Comparison of ENCODE assay signal across 30 mouse cellular contexts in the genomic region with DNA sequence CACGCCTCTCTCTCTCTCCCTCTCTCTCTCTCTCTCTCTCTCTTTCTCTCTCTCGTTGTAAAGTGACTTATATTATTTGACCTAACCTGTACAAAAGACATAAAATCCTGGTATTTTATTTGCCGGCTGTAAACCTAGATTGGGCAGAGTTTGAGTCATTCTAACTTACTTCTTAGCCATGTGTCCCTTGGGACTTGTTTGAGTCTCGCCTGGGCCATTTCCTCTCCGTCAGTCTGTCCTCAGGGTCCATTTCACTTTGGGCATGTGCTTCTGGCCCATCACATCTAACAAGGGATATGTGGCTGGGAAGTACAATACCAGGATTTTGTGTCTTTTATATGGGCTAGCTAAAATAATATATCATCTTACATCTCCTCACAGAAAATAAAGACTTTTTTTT. TPM values are rescaled to one million over a fixed set of nuclear protein-coding genes. Genes with fewer than 3 reads are reported as not detected.
"Had no signal": no experiment of that assay in that cellular context is flagged by ENCODE, and none has a peak within 500 bp of the region (broad histone marks: within the 10 kb centered on the region; RNA-seq: fewer than 3 reads in every experiment).

No protein-coding gene starts in this region.

- H3K4me1 ChIP-seq: heart, embryonic 10.5 days; heart, embryonic 12.5 days; hindbrain, embryonic 12.5 days; intestine, embryonic 15.5 days had no signal

- H3K27me3 ChIP-seq: heart, embryonic 12.5 days; hindbrain, embryonic 12.5 days; intestine, embryonic 15.5 days; limb, embryonic 12.5 days had no signal

- ATAC-seq: hindbrain, embryonic 16.5 days; inflammation-experienced regulatory T-cells, adult 6 months; intestine, embryonic 15.5 days; intestine, postnatal 0 days had no signal

- H3K36me3 ChIP-seq: heart, embryonic 10.5 days; heart, embryonic 12.5 days; hindbrain, embryonic 10.5 days; hindbrain, embryonic 12.5 days; intestine, embryonic 15.5 days; limb, embryonic 10.5 days; limb, embryonic 12.5 days had no signal

- H3K27ac ChIP-seq: gastrocnemius, adult 2 months; heart, embryonic 10.5 days; hindbrain, embryonic 10.5 days; hindbrain, embryonic 12.5 days; hindbrain, embryonic 14.5 days; intestine, embryonic 15.5 days; layer of hippocampus, adult 2 months; left cerebral cortex, adult 2 months; limb, embryonic 10.5 days; limb, embryonic 12.5 days had no signal

- H3K9me3 ChIP-seq: heart, embryonic 10.5 days; heart, embryonic 12.5 days; hindbrain, embryonic 10.5 days; hindbrain, embryonic 12.5 days; intestine, embryonic 15.5 days; limb, embryonic 10.5 days; limb, embryonic 12.5 days had no signal

- H3K9ac ChIP-seq: heart, embryonic 12.5 days; hindbrain, embryonic 12.5 days; hindbrain, embryonic 14.5 days; intestine, embryonic 15.5 days; limb, embryonic 12.5 days had no signal

- H3K4me3 ChIP-seq: gastrocnemius, adult 2 months; heart, embryonic 10.5 days; heart, embryonic 12.5 days; hindbrain, embryonic 10.5 days; hindbrain, embryonic 12.5 days; intestine, embryonic 15.5 days; layer of hippocampus, adult 2 months; left cerebral cortex, adult 2 months; limb, embryonic 10.5 days; limb, embryonic 12.5 days had no signal

- H3K4me2 ChIP-seq: heart, embryonic 12.5 days; hindbrain, embryonic 12.5 days; hindbrain, embryonic 14.5 days; intestine, embryonic 15.5 days; limb, embryonic 12.5 days; liver, embryonic 11.5 days had no signal

- DNase-seq: gastrocnemius, adult 2 months; gastrocnemius, postnatal 10 days; gastrocnemius, postnatal 25 days; heart, adult 18-20 months; heart, postnatal 10 days; heart, postnatal 4 days; kidney, adult 18-20 months; kidney, adult 8-10 months; kidney, postnatal 10 days; kidney, postnatal 25 days; kidney, postnatal 4 days; liver had no signal

RNA-seq across cellular contexts. Expression of a gene that starts 10.5 kb away (rescaled TPM):
- total RNA-seq: gastrocnemius, adult 2 months; gastrocnemius, postnatal 25 days; granulocyte monocyte progenitor cell, adult 5-6 weeks; heart, adult 18-20 months; heart, adult 8-10 months; heart, postnatal 25 days; heart, postnatal 4 days; layer of hippocampus, adult 2 months; layer of hippocampus, postnatal 25 days; left cerebral cortex, adult 2 months had no signal
- polyA plus RNA-seq: heart, embryonic 10.5 days; hindbrain, embryonic 10.5 days; inflammation-experienced regulatory T-cells, adult 6 months; intestine, postnatal 0 days; limb, embryonic 10.5 days; limb, embryonic 12.5 days; liver, embryonic 11.5 days had no signal

RNA-seq across cellular contexts. Expression of a gene that starts 54.0 kb away (rescaled TPM):
- total RNA-seq: granulocyte monocyte progenitor cell, adult 5-6 weeks had no signal
- polyA plus RNA-seq: inflammation-experienced regulatory T-cells, adult 6 months had no signal
